Mouse (Mus musculus) heart, embryonic 10.5 days (tissue): Measurements from ENCODE around the gene BC051019. TPM values are rescaled to one million over a fixed set of nuclear protein-coding genes. Genes with fewer than 3 reads are reported as not detected.

Source experiments
- DNase-seq: peaks from one replicate; pipeline ENCODE4 v3.0.0-alpha.2; 2017; ENCODE audit warnings: low spot score
- H3K27ac ChIP-seq: fragments of 300-500 bp; sonication (generic); 2 replicates; pipeline ENCODE4 v1.5.1; 2016; ENCODE audit warnings: mild to moderate bottlenecking
- H3K27me3 ChIP-seq: fragments of 300-500 bp; sonication (generic); 2 replicates; pipeline ENCODE4 v1.6.1; 2016; ENCODE audit warnings: mild to moderate bottlenecking; ENCODE audit not compliant: poor library complexity, insufficient read depth, severe bottlenecking
- H3K36me3 ChIP-seq: fragments of 300-500 bp; sonication (generic); 2 replicates; pipeline ENCODE4 v1.6.1; 2016; ENCODE audit warnings: mild to moderate bottlenecking, moderate library complexity
- H3K4me1 ChIP-seq: fragments of 300-500 bp; sonication (generic); 2 replicates; pipeline ENCODE4 v1.6.1; 2016; ENCODE audit warnings: mild to moderate bottlenecking
- H3K4me3 ChIP-seq: fragments of 300-500 bp; sonication (generic); 2 replicates; pipeline ENCODE4 v1.5.1; 2016; ENCODE audit warnings: mild to moderate bottlenecking, moderate library complexity
- H3K9me3 ChIP-seq: fragments of 300-500 bp; sonication (generic); 2 replicates; pipeline ENCODE4 v1.6.1; 2016; ENCODE audit warnings: mild to moderate bottlenecking, moderate library complexity
- WGBS: fragments of 180-500 bp; shearing (Covaris S2); methylation state at CpG from one replicate; pipeline ENCODE4 v1.1.7; 2016; 5-methylcytosine and 5-hydroxymethylcytosine counted together
- polyA plus RNA-seq: library from polyadenylated mRNA; unstranded; fragments of >200 nt; fragmentation: Nextera tagmentation; extraction: Ambion mirVana; gene quantifications from 2 replicates; pipeline ENCODE4 v1.2.1, GENCODE M21; 2016

Gene BC051019
- polyA plus RNA-seq, 1 experiment from 2014 or later: not detected

DNA sequence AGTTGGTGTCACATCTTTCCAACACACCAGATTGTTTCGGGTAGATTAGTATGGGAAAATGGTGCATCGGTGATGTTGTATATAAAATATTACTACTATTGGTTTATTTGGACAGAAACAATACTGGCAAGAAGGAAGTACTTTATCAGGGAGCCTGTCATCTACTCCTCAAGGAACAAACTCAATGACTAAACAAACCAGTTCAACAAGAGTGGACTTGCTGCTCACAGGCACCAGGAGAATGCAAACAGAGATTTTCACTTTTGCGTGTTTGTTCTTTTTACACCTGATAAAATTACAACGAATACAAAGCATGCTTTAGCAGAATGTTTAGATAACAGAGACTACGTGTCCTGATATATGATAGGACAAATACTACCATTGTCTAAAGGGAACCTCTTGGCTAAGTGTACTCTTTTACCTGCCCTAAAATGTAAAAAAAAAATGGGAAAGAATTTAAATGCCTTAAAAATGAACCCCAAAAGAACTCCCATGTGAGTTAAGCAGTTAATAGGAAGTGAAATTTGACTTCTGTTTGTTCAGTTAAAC, 16.2 kb upstream of the BC051019 start:
- H3K4me1 ChIP-seq: no peaks in the 10 kb centered on the region
- H3K27me3 ChIP-seq: no peaks in the 10 kb centered on the region
- no peaks in the 10 kb centered on the region for H3K9me3 ChIP-seq
- DNase-seq: no peak
- H3K27ac ChIP-seq: no peak overlapping the region
- WGBS: 66% methylated on average over 5 of the region's 5 CpGs
- H3K36me3 ChIP-seq: peaks cover 51% of the 10 kb centered on the region
- no peak overlapping the region for H3K4me3 ChIP-seq

- DNase-seq: no peak
- 88% methylated on average over 4 of the region's 4 CpGs for WGBS
- no peaks in the 10 kb centered on the region for H3K27me3 ChIP-seq
Measured at GRCm38 (mm10) chr7:109734806-109735205, 11.2 kb upstream of the BC051019 start.

DNA sequence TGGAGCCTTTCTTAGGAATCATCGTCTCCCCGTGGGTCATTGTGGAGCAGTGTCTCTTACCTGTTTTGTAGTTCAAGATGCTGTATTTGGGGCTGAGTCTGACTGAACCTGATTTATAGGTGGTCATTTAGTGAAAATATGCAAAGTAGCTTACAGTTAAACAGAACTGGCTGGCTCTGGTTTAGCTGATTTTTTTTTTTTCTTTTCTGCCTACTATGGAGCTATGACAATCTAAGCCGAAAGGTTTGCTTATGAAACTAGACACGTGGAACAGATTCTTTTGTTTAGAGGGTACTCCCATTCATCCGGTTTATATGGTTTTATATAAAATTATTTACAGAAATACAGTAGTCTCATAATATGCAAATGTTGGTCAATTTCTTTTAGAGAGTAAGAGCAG, 8.0 kb upstream of the BC051019 start, which contains the start of gene Ascl3:
Ascl3 (minus strand) TSS at position 101 of the 400 bp plus-strand sequence.
- Histone ChIP-seq H3K9me3 (no peaks in the 10 kb centered on the region), H3K4me1 (peaks cover 13% of the 10 kb centered on the region), H3K27ac (no peak within 1 kb of the TSS), H3K36me3 (peaks cover 16% of the 10 kb centered on the region), H3K4me3 (no peak within 1 kb of the TSS), H3K27me3 (no peaks in the 10 kb centered on the region)
- WGBS: 84% methylated on average over 5 of the region's 5 CpGs
- DNase-seq: no peak

More at GRCm38 (mm10) chr7:109734806-109735205, 11.2 kb upstream of the BC051019 start:
- Histone ChIP-seq H3K4me3 (no peak overlapping the region), H3K36me3 (peaks cover 22% of the 10 kb centered on the region), H3K27ac (no peak overlapping the region), H3K4me1 (peaks cover 8% of the 10 kb centered on the region), H3K9me3 (no peaks in the 10 kb centered on the region)

DNA sequence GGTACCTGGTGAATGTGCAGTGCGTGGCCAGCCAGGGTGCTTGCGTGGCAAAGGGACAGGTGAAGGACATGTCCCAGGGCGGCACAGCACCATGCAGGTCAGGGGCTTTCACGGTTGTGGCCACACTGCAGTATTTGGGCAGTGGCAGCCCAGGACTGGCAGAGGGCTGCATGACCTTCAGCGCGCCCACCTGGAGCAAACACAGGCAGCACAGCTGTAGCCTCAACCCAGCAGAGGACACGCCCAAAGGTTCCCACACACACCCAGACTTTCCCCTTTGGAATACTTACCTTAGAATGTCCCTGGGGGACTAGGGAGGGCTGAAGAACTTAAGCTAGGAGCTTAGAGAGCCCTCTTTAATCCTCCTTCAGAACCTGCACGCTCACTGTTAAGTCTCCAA, 536 bp downstream of the BC051019 start:
- Histone ChIP-seq H3K9me3 (no peaks in the 10 kb centered on the region), H3K4me1 (no peaks in the 10 kb centered on the region), H3K27me3 (no peaks in the 10 kb centered on the region), H3K27ac (no peak overlapping the region), H3K4me3 (no peak overlapping the region), H3K36me3 (no peaks in the 10 kb centered on the region)
- 89% methylated on average over 8 of the region's 8 CpGs for WGBS
- DNase-seq: no peak

DNA sequence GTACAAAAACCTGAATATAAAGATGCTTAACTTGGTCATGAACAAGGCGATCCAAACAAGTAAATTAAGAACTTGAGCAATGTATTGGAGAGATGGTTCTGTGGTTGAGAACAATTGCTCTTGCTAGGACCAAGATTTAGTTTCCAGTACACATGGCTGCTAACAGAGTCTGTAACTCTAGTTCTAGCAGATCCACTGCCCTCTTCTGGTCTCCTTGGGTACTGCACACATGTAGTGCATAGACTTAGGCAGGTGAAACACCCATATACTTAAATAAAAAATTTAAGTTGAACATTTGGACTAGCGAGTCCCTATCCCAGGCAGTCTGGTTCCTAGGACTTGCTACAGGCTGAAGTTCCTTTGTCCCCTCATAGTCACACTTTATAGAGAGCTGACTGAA, 1.0 kb downstream of the BC051019 start:
- H3K4me3 ChIP-seq: no peak overlapping the region
- DNase-seq: no peak
- H3K9me3 ChIP-seq: no peaks in the 10 kb centered on the region
- no peaks in the 10 kb centered on the region for H3K36me3 ChIP-seq
- H3K4me1 ChIP-seq: no peaks in the 10 kb centered on the region
- H3K27me3 ChIP-seq: no peaks in the 10 kb centered on the region
- H3K27ac ChIP-seq: no peak overlapping the region
- 91% methylated on average over 2 of the region's 2 CpGs for WGBS

DNA sequence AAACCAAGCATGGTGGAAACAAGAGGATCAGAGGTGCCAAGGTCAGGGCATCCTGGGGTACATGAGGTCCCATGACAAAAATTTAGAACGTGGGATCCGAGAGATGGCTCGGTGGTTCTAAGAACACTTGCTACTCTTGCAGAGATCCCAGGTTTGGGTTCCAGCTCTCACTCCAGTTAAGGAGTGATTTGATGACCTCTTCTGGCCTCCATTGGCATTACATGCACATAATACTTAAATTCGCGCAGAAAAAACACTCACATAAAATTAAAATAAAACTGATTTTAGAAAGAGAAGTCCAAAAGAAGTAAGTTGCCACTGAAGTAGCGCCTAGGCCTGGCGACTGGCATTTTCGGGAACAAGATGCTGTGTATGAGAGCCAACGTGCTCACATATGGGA, 4.4 kb downstream of the BC051019 start:
- H3K4me3 ChIP-seq: no peak overlapping the region
- peaks cover 5% of the 10 kb centered on the region; the same call in 1 of the 2 replicates for H3K27me3 ChIP-seq
- DNase-seq: no peak
- H3K36me3 ChIP-seq: no peaks in the 10 kb centered on the region
- H3K9me3 ChIP-seq: no peaks in the 10 kb centered on the region
- WGBS: 66% methylated on average over 9 of the region's 9 CpGs
- no peaks in the 10 kb centered on the region for H3K4me1 ChIP-seq
- no peak overlapping the region for H3K27ac ChIP-seq

GRCm38 (mm10) chr7:109713434-109713982, 10.1 kb downstream of the BC051019 start:
- H3K27me3 ChIP-seq: peaks cover 5% of the 10 kb centered on the region; the same call in 1 of the 2 replicates
- DNase-seq: no peak
- H3K4me3 ChIP-seq: no peak overlapping the region
- H3K36me3 ChIP-seq: peaks cover 33% of the 10 kb centered on the region
- no peaks in the 10 kb centered on the region for H3K9me3 ChIP-seq
- H3K4me1 ChIP-seq: peaks cover 21% of the 10 kb centered on the region
- H3K27ac ChIP-seq: no peak overlapping the region
- 88% methylated on average over 2 of the region's 2 CpGs for WGBS

DNA sequence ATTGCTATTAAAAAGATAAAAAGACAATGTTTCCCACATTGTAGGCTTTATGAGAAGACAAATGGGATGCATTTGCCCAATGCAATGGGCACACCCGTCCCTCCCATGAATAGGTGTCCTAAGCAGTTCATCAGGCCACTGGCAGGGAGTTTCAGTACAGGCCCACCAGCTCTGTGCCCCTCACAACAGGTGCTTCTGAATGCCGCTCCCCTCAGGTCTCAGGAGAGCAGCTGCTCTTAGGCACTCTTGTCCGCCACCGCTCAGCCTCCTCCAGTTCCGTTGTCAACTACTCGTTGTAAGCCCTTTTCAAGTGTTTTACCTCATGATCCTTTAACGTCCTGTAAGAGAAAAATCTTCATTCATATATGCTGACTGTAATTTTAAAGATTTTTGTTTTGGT, 11.5 kb downstream of the BC051019 start:
- 88% methylated on average over 7 of the region's 7 CpGs for WGBS
- H3K4me1 ChIP-seq: peaks cover 34% of the 10 kb centered on the region
- H3K36me3 ChIP-seq: peaks cover 33% of the 10 kb centered on the region
- no peak for DNase-seq
- H3K27me3 ChIP-seq: peaks cover 5% of the 10 kb centered on the region; the same call in 1 of the 2 replicates
- no peak overlapping the region for H3K4me3 ChIP-seq
- no peaks in the 10 kb centered on the region for H3K9me3 ChIP-seq
- H3K27ac ChIP-seq: no peak overlapping the region

DNA sequence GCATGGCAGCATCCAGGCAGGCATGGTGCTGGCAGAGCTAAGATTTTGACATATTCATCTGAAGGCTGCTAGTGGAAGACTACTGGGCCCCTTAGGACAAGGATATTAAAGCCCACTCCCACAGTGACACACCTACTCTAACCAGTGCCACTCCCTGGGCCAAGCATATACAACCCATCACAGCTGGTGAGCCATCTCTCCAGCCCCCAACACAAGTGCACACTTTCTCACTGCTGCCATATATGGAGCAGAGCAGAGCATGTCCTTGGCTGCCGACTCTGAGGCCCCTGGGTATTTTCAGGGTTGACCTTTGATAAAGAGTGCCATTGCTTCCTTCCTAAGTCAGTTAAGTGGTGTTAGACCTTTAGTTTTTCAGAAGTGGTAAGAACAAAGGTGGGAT, 13.6 kb downstream of the BC051019 start:
- Histone ChIP-seq H3K27me3 (no peaks in the 10 kb centered on the region), H3K36me3 (peaks cover 33% of the 10 kb centered on the region), H3K9me3 (no peaks in the 10 kb centered on the region), H3K4me1 (peaks cover 39% of the 10 kb centered on the region), H3K4me3 (no peak overlapping the region), H3K27ac (peak overlapping the region; percentile 60)
- no peak for DNase-seq
- WGBS: 27% methylated on average over 1 of the region's 1 CpGs

- DNase-seq: peak; percentile 79
- H3K9me3 ChIP-seq: no peaks in the 10 kb centered on the region
- no peak overlapping the region for H3K4me3 ChIP-seq
- H3K4me1 ChIP-seq: peaks cover 42% of the 10 kb centered on the region
- H3K36me3 ChIP-seq: peaks cover 33% of the 10 kb centered on the region
- peak overlapping the region; percentile 60 for H3K27ac ChIP-seq
- 20% methylated on average over 3 of the region's 3 CpGs for WGBS
- no peaks in the 10 kb centered on the region for H3K27me3 ChIP-seq
Measured at GRCm38 (mm10) chr7:109708961-109709382, 14.7 kb downstream of the BC051019 start.

- Histone ChIP-seq H3K4me3 (no peak overlapping the region), H3K27ac (0 out of 2 replicates have a peak overlapping the region, but pooled peaks have one; percentile 12), H3K4me1 (peaks cover 53% of the 10 kb centered on the region), H3K9me3 (no peaks in the 10 kb centered on the region), H3K27me3 (no peaks in the 10 kb centered on the region), H3K36me3 (peaks cover 25% of the 10 kb centered on the region)
- no peak for DNase-seq
- 45% methylated on average over 4 of the region's 4 CpGs for WGBS
Measured at GRCm38 (mm10) chr7:109707023-109707785, 16.4 kb downstream of the BC051019 start.

- H3K36me3 ChIP-seq: no peaks in the 10 kb centered on the region
- H3K9me3 ChIP-seq: no peaks in the 10 kb centered on the region
- no peaks in the 10 kb centered on the region for H3K27me3 ChIP-seq
- H3K4me1 ChIP-seq: peaks cover 40% of the 10 kb centered on the region
- H3K27ac ChIP-seq: peak overlapping the region; percentile 90
- 53% methylated on average over 3 of the region's 3 CpGs for WGBS
- H3K4me3 ChIP-seq: peak overlapping the region; percentile 73
- DNase-seq: no peak
Measured at GRCm38 (mm10) chr7:109704461-109704860, 19.2 kb downstream of the BC051019 start.

- Histone ChIP-seq H3K4me1 (peaks cover 37% of the 10 kb centered on the region), H3K9me3 (no peaks in the 10 kb centered on the region), H3K36me3 (no peaks in the 10 kb centered on the region), H3K27me3 (no peaks in the 10 kb centered on the region), H3K27ac (peak overlapping the region; percentile 90), H3K4me3 (peak overlapping the region; percentile 73)
- no peak for DNase-seq
- WGBS: 2% methylated on average over 17 of the region's 17 CpGs
Measured at GRCm38 (mm10) chr7:109704016-109704377, 19.7 kb downstream of the BC051019 start.
